ENCODE assay signal across 9 mouse cellular contexts in genomic region chr6:23491804-23492203, GRCm38 (mm10).
DNase-seq lines count a peak whose midpoint lies in the region; ATAC-seq and TF ChIP-seq lines count a peak whose summit lies in the region.
"Had no signal": no experiment of that assay in that cellular context is flagged by ENCODE, and none has a peak within 500 bp of the region (broad histone marks: within the 10 kb centered on the region; RNA-seq: fewer than 3 reads in every experiment).

No protein-coding gene starts in this region.

- H3K9ac ChIP-seq in intestine, postnatal 0 days (ENCODE audit: low read depth, low read length): no peak overlapping the region
- no peak overlapping the region for H3K9ac ChIP-seq in midbrain, embryonic 12.5 days (replicated peaks)
- H3K9ac ChIP-seq: embryonic facial prominence, embryonic 15.5 days had no signal

- H3K4me2 ChIP-seq in intestine, postnatal 0 days (replicated peaks; ENCODE audit: low read depth): no peak overlapping the region
- no peak overlapping the region for H3K4me2 ChIP-seq in midbrain, embryonic 12.5 days (replicated peaks)
- H3K4me2 ChIP-seq: embryonic facial prominence, embryonic 15.5 days had no signal

- no peaks in the 10 kb centered on the region for H3K9me3 ChIP-seq in intestine, postnatal 0 days (ENCODE audit: control insufficient read depth)
- H3K9me3 ChIP-seq in midbrain, embryonic 12.5 days: no peaks in the 10 kb centered on the region
- H3K9me3 ChIP-seq: embryonic facial prominence, embryonic 15.5 days had no signal

- WGBS in intestine, postnatal 0 days: 37% methylated on average over 7 of the region's 7 CpGs
- WGBS in midbrain, embryonic 12.5 days: 36% methylated on average over 7 of the region's 7 CpGs

- TF ChIP-seq CTCF in intestine, postnatal 0 days (IDR thresholded peaks at IDR 0.05; ENCODE audit: low read depth): peak; percentile 80

- DNase-seq in adrenal gland, postnatal 14 days: peak; percentile 5
- DNase-seq in adrenal gland, adult 2 months: no peak
- DNase-seq in right cerebral cortex, postnatal 10 days (ENCODE audit: low spot score in 2 of 2): peak; percentile 43 to 47
- no peak for DNase-seq in right cerebral cortex, postnatal 36 days (ENCODE audit: low spot score in 2 of 2)
- no peak for DNase-seq in thymus, postnatal 4 days

- no peaks in the 10 kb centered on the region for H3K27me3 ChIP-seq in intestine, postnatal 0 days (replicated peaks; ENCODE audit: control insufficient read depth, insufficient read depth, low read length)
- no peaks in the 10 kb centered on the region for H3K27me3 ChIP-seq in midbrain, embryonic 12.5 days
- H3K27me3 ChIP-seq: embryonic facial prominence, embryonic 15.5 days had no signal

- no peaks in the 10 kb centered on the region for H3K36me3 ChIP-seq in intestine, postnatal 0 days (ENCODE audit: control insufficient read depth, insufficient read depth)
- H3K36me3 ChIP-seq in midbrain, embryonic 12.5 days: no peaks in the 10 kb centered on the region
- H3K36me3 ChIP-seq: embryonic facial prominence, embryonic 15.5 days had no signal

- no peak overlapping the region for H3K27ac ChIP-seq in intestine, postnatal 0 days (ENCODE audit: low read depth, low read length)
- H3K27ac ChIP-seq in midbrain, embryonic 12.5 days (replicated peaks): no peak overlapping the region
- H3K27ac ChIP-seq: embryonic facial prominence, embryonic 15.5 days had no signal

- no peak for ATAC-seq in intestine, postnatal 0 days
- 0 out of 2 replicates have a peak, but pooled peaks have one; percentile 75 for ATAC-seq in midbrain, embryonic 12.5 days (ENCODE audit: low FRiP score, low read depth)
- no peak for ATAC-seq in megakaryocyte, adult 5-6 weeks (ENCODE audit: poor library complexity, severe bottlenecking)

- H3K4me3 ChIP-seq in intestine, postnatal 0 days (ENCODE audit: low read depth, low read length): no peak overlapping the region
- no peak overlapping the region for H3K4me3 ChIP-seq in midbrain, embryonic 12.5 days
- H3K4me3 ChIP-seq: embryonic facial prominence, embryonic 15.5 days had no signal

- H3K4me1 ChIP-seq in intestine, postnatal 0 days (replicated peaks; ENCODE audit: control insufficient read depth, insufficient read depth, low read length): no peaks in the 10 kb centered on the region
- H3K4me1 ChIP-seq in midbrain, embryonic 12.5 days: no peaks in the 10 kb centered on the region
- H3K4me1 ChIP-seq: embryonic facial prominence, embryonic 15.5 days had no signal

Comparison
In these comparisons a context has a peak if more than half of its experiments do, and no peak if none do; other contexts are left out.
1. DNase-seq: peak in adrenal gland, postnatal 14 days (single experiment) and right cerebral cortex, postnatal 10 days (2 of 2); none in adrenal gland, adult 2 months (single experiment), right cerebral cortex, postnatal 36 days (0 of 2) and thymus, postnatal 4 days (single experiment).